Mouse (Mus musculus) adrenal gland, postnatal 36 days (tissue): ENCODE measurements around the gene Zmynd15. TPM values are rescaled to one million over a fixed set of nuclear protein-coding genes. Genes with fewer than 3 reads are reported as not detected.
"Not testable (repeated sequence)": the region's sequence is repeated elsewhere in the genome, so short reads cannot be mapped to it uniquely, and the experiment has no call there.

ENCODE experiments used
- DNase-seq, 2 experiments: peaks; one replicate each; pipeline ENCODE4 v3.0.0; 2021; ENCODE audit warnings: mixed read lengths in 1 of 2
- total RNA-seq, 2 experiments: library from RNA; stranded (reverse); gene quantifications; 2 replicates each; pipeline ENCODE4 v1.2.3; 2021

Zmynd15 gene
- total RNA-seq, 2 experiments from 2014 or later = 1.4 to 1.8 TPM

GRCm38 (mm10) chr11:70447373-70447772 is 11.9 kb upstream of the Zmynd15 start:
- DNase-seq = no peak

DNA sequence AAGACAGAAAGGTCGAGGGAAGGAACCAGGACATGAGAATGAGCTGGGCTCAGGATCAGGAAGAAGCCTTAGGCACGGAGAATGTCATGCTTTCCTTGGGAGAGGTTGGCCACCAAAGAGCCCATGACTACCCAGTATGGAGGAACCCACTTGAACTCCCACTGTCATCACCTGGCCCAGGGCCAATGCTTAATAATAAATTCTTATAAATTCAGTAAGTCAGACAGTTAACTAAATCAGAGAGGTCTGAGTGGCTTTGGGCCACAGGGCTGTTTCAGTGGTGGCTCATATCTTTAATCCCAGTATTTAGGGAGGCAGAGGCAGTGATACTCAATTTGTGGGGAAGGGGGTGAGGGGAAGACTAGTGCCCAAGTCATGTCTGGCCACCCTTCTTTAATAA is 8.3 kb upstream of the Zmynd15 start:
- no peak for DNase-seq

- peak; percentile 97 to 98 for DNase-seq
Observed at GRCm38 (mm10) chr11:70451797-70452498, 7.3 kb upstream of the Zmynd15 start, which contains the start of gene Med11. Gene Med11, plus strand, starts transcription at chr11:70451919.

- DNase-seq = no peak
Observed at GRCm38 (mm10) chr11:70453261-70454044, 5.8 kb upstream of the Zmynd15 start.

GRCm38 (mm10) chr11:70459601-70460101 is 418 bp downstream of the Zmynd15 start, which contains the start of gene Cxcl16:
Gene Cxcl16, minus strand, starts transcription at chr11:70459984.
- DNase-seq = peak; percentile 55 to 69

DNA sequence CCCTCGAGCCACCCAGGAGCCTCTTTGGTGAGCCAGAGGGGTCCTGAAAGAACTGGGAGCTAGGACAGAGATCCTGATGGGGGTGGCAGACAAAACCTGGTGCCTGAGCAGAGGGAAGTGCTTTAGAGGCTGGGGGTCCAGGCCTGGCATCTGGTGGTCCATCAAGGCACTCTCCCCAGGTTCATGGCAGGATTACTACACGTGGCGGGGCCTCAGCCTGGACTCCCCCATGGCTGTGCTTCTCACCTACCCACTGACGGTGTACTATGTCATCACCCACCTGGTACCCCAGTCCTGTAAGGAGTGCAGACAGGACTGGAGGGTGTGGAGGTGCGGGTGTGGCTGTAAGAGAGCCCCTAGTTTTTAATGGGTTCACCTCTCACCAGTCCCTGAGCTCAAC is 4.7 kb downstream of the Zmynd15 start:
- no peak for DNase-seq

DNA sequence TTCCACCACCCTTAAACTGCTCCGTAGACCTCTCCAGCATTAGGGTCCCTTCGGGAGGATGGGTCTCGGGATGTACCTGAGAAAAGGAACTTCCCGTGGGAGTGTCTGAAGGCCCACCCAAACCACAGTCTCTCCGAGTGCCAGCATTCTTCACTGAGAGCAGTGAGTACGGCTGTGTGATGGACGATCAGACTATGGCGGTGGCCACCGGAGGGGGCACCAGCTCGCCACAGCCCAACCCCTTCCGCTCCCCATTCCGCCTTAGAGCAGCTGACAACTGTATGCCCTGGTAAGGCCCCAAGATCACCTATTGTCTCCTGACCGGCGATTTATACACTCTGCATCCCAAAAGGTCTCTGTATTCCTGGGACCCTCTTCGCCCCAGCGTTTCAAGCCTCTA is 6.0 kb downstream of the Zmynd15 start:
- DNase-seq = no peak

DNA sequence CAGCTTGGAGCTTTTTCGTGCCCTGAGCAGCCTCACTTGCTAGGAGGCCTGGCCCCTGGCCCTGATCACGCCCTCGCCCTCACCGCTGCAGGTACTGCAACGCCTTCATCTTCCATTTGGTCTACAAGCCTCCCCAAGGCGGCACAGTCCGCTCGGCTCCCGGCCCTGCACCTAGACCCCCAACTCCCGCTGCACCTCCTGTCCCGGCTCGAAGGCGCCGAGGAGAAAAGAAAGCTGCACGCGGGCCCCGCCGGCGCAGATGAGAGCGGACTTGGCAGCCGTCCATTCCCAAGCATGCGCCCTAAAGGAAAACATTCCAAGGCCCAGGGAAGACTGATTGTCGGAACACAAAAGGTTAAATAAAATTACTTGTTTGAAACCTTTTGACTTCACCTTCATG is 6.6 kb downstream of the Zmynd15 start:
- peak; percentile 39 to 59 for DNase-seq

- DNase-seq = no peak
Observed at GRCm38 (mm10) chr11:70467902-70468619, 8.8 kb downstream of the Zmynd15 start.

DNA sequence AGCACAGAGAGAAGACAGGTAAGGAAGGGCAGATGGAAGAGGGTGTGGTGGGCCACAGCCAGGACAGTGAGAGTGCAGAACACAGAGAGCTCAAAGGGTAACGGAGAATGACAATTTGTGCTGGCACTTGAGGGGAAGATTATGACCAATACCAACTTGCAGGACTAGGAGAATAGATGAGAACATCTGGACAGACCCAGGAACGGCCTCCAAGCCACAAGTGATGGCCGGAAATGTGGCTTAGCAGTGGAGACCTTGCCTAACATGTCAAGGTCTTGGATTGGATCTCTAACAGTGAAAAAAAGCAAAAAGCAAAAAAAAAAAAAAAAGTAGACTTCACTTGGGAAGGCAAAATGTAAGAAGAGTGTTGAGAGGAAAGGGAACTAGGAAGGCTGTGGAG is 10.5 kb downstream of the Zmynd15 start:
- DNase-seq = peak in 1 of 2 experiments; percentile 20

DNA sequence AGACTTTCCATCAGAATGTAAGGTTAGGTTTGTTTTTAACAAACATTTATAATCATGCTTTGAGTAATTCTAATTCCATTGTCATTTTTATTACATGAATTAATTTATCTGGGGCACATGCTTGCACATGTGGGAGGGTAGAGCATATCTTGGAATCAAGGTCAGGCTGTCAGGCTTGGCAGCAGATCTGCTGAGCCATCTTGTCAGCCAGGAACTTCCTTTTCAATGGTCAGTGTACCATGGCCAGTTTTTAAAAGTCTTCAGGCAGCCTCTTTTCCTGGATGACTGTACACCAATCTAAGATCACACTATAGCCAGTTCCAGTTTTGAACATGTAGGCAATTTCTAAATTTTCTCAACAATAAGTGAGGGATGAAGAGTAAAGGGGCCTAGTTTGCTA is 13.5 kb downstream of the Zmynd15 start:
- peak; percentile 57 to 59 for DNase-seq

- not testable (repeated sequence) for DNase-seq
Observed at GRCm38 (mm10) chr11:70473291-70473690, 14.1 kb downstream of the Zmynd15 start.

GRCm38 (mm10) chr11:70474872-70475534 is 15.8 kb downstream of the Zmynd15 start:
- no peak for DNase-seq

DNA sequence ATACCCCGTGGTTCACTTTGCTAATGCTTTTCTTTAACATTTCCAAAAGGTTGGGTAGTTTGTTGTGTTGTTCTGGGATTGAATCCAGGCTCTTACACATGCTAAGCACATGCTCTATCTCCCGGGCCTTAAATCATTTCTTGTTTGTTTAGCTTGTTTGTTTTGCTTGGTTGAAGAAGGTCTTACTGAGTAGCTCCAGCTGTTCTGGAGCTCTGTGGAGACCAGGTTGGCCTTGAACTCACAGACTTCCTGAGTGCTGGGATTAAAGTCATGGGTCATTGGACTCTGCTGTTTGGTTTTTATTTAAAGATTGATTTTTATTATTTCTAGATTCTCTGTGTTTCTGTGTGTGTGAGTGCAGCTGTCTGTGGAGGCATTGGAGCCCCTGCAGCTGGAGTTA is 26.3 kb downstream of the Zmynd15 start:
- no peak for DNase-seq

DNA sequence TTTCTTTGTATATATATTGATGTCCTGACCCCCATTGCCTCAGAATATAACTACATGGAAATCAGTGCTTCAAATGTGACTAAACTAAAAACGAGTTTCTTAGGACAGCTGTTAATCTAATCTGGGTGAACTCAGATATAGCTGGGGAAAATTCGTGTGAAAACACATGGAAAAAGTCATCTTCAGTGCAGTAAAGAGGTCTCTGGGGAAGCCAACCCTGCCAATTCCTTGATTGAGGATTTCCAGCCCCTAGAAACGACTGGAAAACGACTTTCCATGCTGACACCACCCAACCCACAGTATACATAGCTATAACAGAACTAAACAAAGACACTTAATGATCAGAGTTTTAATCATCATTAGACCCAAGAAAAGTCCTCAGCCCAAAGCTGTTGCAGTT is 28.6 kb downstream of the Zmynd15 start:
- DNase-seq = no peak

DNA sequence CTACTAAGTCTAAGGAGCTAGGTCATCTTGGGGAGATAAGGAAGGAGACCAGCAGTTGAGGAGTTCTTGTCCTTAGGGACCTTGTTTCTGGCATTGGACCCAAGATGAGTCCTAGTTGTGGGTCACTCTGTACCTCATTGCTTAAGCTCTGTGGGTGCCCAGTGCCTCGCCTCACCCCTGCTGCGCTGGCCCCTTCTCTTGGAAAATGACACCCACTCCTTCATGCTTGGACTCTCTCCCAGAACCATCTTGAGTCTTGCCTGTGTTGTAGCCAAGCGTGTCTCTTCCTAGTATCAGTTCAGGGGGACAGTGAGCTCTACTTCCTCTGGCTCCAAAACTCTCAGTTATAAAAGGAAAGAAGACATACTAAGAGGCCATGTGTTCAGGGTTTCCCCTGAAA is 29.9 kb downstream of the Zmynd15 start:
- DNase-seq = no peak

- DNase-seq = no peak
Observed at GRCm38 (mm10) chr11:70489684-70490083, 30.5 kb downstream of the Zmynd15 start.

- DNase-seq = peak; percentile 74 to 76
Observed at GRCm38 (mm10) chr11:70499566-70500475, 40.6 kb downstream of the Zmynd15 start.

DNA sequence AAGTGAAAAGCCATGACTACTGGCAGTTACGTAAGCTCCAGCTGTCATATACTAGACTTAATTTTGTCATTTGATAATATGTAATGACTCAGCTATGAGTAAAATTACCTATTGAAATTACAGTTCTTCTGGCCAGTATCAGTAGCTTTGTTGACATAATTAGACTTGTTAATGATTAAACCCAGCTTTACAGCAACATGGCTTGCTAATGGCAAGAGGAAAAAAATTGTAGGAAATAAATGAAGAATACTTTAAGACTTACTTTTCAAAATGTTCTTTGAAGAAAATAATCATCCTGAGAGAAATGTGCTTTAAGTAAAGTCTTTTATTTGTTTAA is 41.2 kb downstream of the Zmynd15 start:
- no peak for DNase-seq

- no peak for DNase-seq
Observed at GRCm38 (mm10) chr11:70502018-70502417, 42.8 kb downstream of the Zmynd15 start.

DNA sequence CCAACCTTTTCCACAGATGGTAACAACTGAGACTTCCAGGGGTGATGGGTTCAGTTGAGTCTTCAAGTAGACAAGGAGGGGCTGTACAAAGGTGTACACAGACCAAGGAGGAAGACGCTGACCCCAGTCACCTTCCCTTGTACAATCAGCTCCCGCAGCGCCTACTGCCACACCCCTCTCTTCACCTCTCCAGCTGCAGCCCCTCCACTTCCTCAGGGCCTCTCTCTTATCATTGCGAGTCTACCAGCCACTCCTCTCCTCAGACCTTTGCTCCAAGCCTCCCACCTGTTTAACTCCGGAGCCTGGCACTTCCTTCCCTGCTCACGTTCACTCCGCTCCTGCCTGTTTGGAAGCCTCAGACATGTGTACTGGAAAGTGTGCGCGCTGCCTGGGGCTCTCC is 45.7 kb downstream of the Zmynd15 start, which contains the start of gene Tm4sf5:
TSS of gene Tm4sf5 (plus strand) at position 275 of the 400 bp plus-strand sequence.
- DNase-seq = no peak
